Mouse (Mus musculus): ENCODE measurements around the gene Nfe2l1. TPM values are rescaled to one million over a fixed set of nuclear protein-coding genes. Genes with fewer than 3 reads are reported as not detected.

Nfe2l1 gene
- polyA plus RNA-seq, 1 experiment from 2014 or later, result 64.8 TPM

DNA sequence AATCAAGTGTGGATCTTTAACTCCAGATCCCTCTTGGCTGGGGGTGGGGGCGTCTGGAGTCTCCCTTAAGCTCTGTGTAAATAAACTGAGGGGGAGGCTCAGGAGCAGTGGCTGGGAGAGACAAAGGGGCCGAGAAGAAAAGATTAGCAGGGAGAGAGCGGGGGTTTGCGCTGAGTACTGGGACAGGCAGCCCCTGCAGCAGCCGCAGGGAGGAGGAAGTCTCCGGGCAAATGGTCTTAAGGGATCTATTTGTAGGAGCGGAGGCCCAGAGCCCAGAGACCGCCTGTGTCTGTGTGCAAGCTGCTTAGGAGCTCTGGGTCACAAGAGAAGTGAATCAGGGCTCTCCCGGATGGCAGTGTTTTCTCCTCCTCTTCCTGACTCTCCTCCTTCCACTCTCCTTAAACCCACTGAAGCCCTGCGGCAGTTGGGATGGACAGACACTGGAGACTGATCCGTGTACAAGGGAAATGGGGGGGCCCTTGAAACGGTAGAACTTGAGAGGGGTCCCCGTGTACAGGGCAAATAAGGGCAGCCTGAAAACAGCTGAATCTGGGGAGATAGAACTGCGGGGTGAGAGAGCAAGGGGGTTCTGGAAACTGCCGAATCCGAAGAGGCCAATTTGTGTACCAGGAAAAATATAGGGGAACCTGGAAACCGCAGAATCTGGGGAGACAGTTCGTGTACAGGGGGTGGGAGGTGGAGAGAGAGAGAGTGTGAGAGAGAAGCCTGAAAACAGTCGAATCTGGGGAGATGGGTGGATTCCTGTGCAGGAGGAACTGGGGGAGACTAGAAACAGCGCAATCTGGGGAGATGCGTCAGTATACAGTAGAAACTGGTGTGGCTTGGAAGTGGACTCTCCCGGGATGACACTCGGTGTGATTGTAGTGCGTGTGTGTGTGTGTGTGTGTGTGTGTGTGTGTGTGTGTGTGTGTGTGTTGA lies 42.9 kb upstream of the Nfe2l1 start:
- WGBS, result 3% methylated on average over 22 of the region's 24 CpGs
- Histone ChIP-seq H3K4me2 (ENCODE audit: low read length) (peak overlapping the region; percentile 27), H3K4me3 (replicated peaks; ENCODE audit: low read length) (no peak overlapping the region), H3K27ac (ENCODE audit: low read length) (peak overlapping the region; percentile 89), H3K27me3 (replicated peaks; ENCODE audit: control insufficient read depth, insufficient read depth, low read length) (no peaks in the 10 kb centered on the region), H3K36me3 (ENCODE audit: control insufficient read depth, insufficient read depth) (no peaks in the 10 kb centered on the region), H3K9ac (replicated peaks; ENCODE audit: low read depth, low read length) (peak overlapping the region; percentile 47), H3K9me3 (ENCODE audit: control insufficient read depth, low read length) (no peaks in the 10 kb centered on the region), H3K4me1 (replicated peaks; ENCODE audit: control insufficient read depth, insufficient read depth, low read length) (peaks cover 48% of the 10 kb centered on the region)
- ATAC-seq, result 0 out of 2 replicates have a peak, but pooled peaks have one; percentile 11

DNA sequence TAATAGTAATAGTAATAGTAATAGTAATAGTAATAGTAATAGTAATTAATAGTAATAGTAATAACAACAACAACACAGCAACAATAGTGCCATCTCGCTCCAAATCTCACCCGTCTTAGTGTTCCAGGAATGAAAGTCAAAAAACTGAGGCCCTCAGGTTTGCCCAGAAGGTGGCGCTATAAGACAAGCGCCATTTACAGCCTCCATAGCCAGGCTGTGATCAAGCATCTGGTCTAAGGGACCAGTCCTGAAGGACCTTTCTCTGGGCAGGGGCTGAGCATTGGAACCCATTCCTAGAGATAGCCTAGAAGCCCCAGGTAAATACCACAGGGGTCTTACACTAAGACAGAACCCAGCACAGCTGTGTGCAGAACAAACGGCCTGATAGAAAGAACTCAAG lies 37.4 kb upstream of the Nfe2l1 start:
- no peak overlapping the region for H3K9ac ChIP-seq (replicated peaks; ENCODE audit: low read depth, low read length)
- 8% methylated on average over 5 of the region's 5 CpGs for WGBS
- H3K4me3 ChIP-seq (replicated peaks; ENCODE audit: low read length), result no peak overlapping the region
- H3K9me3 ChIP-seq (ENCODE audit: control insufficient read depth, low read length), result no peaks in the 10 kb centered on the region
- ATAC-seq, result peak; percentile 66
- no peak overlapping the region for H3K27ac ChIP-seq (ENCODE audit: low read length)
- H3K36me3 ChIP-seq (ENCODE audit: control insufficient read depth, insufficient read depth), result no peaks in the 10 kb centered on the region
- H3K27me3 ChIP-seq (replicated peaks; ENCODE audit: control insufficient read depth, insufficient read depth, low read length), result no peaks in the 10 kb centered on the region
- H3K4me2 ChIP-seq (ENCODE audit: low read length), result no peak overlapping the region
- H3K4me1 ChIP-seq (replicated peaks; ENCODE audit: control insufficient read depth, insufficient read depth, low read length), result peaks cover 23% of the 10 kb centered on the region

DNA sequence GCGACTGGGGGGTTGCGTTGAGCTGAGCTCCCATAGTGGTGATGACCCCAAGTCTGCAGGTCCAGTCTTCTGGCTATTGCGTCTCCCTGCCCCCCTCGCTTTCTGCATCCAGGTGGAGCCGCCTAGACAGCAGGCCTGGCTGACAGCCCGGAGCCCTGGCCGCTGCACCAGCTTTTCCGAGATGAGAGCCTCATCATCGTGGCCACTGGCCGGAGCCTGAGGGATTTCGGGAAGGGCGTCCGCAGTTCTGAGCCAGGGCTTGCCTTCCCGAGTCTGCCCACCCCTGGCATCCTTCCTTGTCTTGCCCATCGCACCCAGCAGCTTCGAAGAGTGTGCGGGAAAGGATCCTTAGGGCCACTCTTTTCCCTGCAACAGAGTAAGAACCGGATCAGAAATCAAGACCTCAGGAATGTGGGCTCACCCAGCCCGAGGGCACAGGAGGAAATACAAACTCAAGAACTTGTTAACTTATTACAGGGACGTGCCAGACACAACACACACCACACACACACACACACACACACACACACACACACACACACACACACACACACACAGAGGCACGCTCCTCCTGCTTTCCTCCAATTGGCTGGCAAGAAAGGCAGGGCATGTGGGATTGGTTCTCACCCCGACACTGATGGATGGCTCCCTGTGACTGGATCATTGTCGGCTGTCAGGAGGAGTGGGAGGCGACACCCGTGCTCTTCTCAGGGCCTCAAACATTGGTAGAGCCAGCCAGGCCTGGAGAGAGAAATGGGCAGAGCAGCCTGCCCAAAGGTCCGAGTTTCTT lies 33.6 kb upstream of the Nfe2l1 start:
- Histone ChIP-seq H3K9me3 (ENCODE audit: control insufficient read depth, low read length) (no peaks in the 10 kb centered on the region), H3K4me1 (replicated peaks; ENCODE audit: control insufficient read depth, insufficient read depth, low read length) (peaks cover 38% of the 10 kb centered on the region), H3K36me3 (ENCODE audit: control insufficient read depth, insufficient read depth) (no peaks in the 10 kb centered on the region), H3K4me3 (replicated peaks; ENCODE audit: low read length) (peak overlapping the region; percentile 17), H3K9ac (replicated peaks; ENCODE audit: low read depth, low read length) (peak overlapping the region; percentile 41; the same call in 1 of the 2 replicates), H3K4me2 (ENCODE audit: low read length) (peak overlapping the region; percentile 46), H3K27me3 (replicated peaks; ENCODE audit: control insufficient read depth, insufficient read depth, low read length) (no peaks in the 10 kb centered on the region), H3K27ac (ENCODE audit: low read length) (no peak overlapping the region)
- ATAC-seq, result peak; percentile 34; the same call in 1 of the 2 replicates
- WGBS, result 11% methylated on average over 26 of the region's 26 CpGs

DNA sequence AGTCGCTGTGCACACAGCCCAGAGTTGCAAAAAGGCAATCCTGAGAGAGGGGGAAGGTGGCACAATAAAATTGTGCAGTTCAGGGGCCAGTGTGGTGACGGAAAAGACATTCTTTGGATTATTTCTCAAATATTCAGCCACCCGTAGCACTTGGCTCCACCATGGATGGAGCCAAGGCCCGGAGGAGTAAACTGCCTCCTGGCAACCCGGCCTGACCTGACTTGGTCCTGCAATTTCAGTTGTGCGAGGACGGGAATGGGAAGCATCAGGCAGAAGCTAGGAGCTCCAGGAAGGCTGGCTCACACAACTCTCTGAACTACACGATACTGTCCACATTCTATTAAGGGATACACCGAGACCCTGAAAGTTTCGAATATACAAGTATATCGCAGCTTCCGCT lies 32.8 kb upstream of the Nfe2l1 start:
- 53% methylated on average over 12 of the region's 12 CpGs for WGBS
- no peak overlapping the region for H3K9ac ChIP-seq (replicated peaks; ENCODE audit: low read depth, low read length)
- ATAC-seq, result no peak
- no peak overlapping the region for H3K27ac ChIP-seq (ENCODE audit: low read length)
- no peaks in the 10 kb centered on the region for H3K27me3 ChIP-seq (replicated peaks; ENCODE audit: control insufficient read depth, insufficient read depth, low read length)
- H3K4me2 ChIP-seq (ENCODE audit: low read length), result peak overlapping the region; percentile 95
- no peak overlapping the region for H3K4me3 ChIP-seq (replicated peaks; ENCODE audit: low read length)
- H3K4me1 ChIP-seq (replicated peaks; ENCODE audit: control insufficient read depth, insufficient read depth, low read length), result peaks cover 38% of the 10 kb centered on the region
- H3K9me3 ChIP-seq (ENCODE audit: control insufficient read depth, low read length), result no peaks in the 10 kb centered on the region
- H3K36me3 ChIP-seq (ENCODE audit: control insufficient read depth, insufficient read depth), result no peaks in the 10 kb centered on the region

DNA sequence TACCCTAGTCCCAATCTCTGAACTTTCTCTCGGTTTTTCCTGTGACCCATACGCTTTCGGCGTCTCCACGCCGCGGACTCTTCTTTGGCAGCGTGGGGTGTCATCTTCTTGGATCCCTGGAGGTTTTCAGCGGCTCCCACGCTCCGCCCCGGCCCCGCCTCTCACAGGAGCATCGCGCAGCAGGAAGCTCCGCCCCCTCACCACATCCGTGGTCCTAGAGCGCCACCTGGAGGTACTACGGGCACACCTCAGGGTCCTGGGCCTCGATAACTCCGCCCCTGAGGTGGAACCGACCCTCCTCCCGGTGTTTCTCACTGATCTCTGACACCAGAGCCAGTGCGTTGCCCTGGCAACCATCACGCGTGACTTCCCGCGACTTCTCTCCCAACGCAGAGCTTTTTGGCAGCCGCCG lies 32.1 kb upstream of the Nfe2l1 start:
- Histone ChIP-seq H3K27ac (ENCODE audit: low read length) (no peak overlapping the region), H3K9me3 (ENCODE audit: control insufficient read depth, low read length) (no peaks in the 10 kb centered on the region), H3K9ac (replicated peaks; ENCODE audit: low read depth, low read length) (peak overlapping the region; percentile 54), H3K27me3 (replicated peaks; ENCODE audit: control insufficient read depth, insufficient read depth, low read length) (no peaks in the 10 kb centered on the region), H3K4me2 (ENCODE audit: low read length) (peak overlapping the region; percentile 95), H3K4me1 (replicated peaks; ENCODE audit: control insufficient read depth, insufficient read depth, low read length) (peaks cover 36% of the 10 kb centered on the region), H3K4me3 (replicated peaks; ENCODE audit: low read length) (peak overlapping the region; percentile 54), H3K36me3 (ENCODE audit: control insufficient read depth, insufficient read depth) (no peaks in the 10 kb centered on the region)
- under 1% methylated on average over 31 of the region's 31 CpGs for WGBS
- ATAC-seq, result peak; percentile 92

DNA sequence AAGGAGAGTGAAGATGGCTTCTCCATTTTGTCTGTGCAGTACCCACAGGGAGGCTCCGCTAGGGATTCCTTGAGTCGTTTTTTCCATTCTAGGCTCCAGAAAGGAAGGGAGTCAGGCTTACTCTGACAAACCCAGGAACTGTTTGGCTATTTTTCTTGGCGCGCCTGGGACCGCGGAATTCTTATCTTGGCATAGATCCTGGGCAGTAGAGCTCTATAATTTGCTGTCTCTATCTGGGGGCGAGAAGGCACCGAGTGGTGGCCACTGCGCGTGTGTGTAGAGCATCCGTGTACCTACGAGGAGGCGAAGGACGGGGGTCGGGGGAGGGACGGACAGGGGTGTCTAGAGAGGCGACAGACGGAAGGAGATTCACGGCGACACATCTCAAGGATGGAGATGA lies 31.7 kb upstream of the Nfe2l1 start:
- Histone ChIP-seq H3K9me3 (ENCODE audit: control insufficient read depth, low read length) (no peaks in the 10 kb centered on the region), H3K27ac (ENCODE audit: low read length) (no peak overlapping the region), H3K4me1 (replicated peaks; ENCODE audit: control insufficient read depth, insufficient read depth, low read length) (peaks cover 36% of the 10 kb centered on the region), H3K4me3 (replicated peaks; ENCODE audit: low read length) (peak overlapping the region; percentile 54), H3K9ac (replicated peaks; ENCODE audit: low read depth, low read length) (peak overlapping the region; percentile 54), H3K36me3 (ENCODE audit: control insufficient read depth, insufficient read depth) (no peaks in the 10 kb centered on the region), H3K27me3 (replicated peaks; ENCODE audit: control insufficient read depth, insufficient read depth, low read length) (no peaks in the 10 kb centered on the region), H3K4me2 (ENCODE audit: low read length) (peak overlapping the region; percentile 95)
- 1% methylated on average over 19 of the region's 20 CpGs for WGBS
- no peak for ATAC-seq

DNA sequence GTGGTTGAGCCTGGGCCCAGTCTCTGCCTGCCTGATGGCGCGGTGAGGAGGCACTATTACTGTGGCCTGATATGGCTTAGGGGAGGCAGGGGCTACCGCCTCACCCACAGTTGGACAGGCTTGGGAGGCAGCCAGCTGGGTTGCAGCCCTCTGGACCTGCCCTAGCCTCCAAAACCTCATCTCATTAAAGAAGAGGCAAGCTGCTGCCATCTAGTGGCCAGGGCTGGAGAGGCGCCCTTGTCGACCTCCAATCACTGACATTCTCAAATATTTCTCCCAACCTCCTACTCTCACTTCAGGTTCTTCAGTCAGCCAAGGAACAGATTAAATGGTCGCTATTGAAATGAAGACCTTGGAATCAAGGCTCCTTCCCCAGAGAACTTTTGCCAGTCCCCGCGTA lies 30.8 kb upstream of the Nfe2l1 start:
- H3K27me3 ChIP-seq (replicated peaks; ENCODE audit: control insufficient read depth, insufficient read depth, low read length), result no peaks in the 10 kb centered on the region
- H3K36me3 ChIP-seq (ENCODE audit: control insufficient read depth, insufficient read depth), result no peaks in the 10 kb centered on the region
- H3K4me2 ChIP-seq (ENCODE audit: low read length), result no peak overlapping the region
- H3K9ac ChIP-seq (replicated peaks; ENCODE audit: low read depth, low read length), result no peak overlapping the region
- no peak overlapping the region for H3K27ac ChIP-seq (ENCODE audit: low read length)
- no peaks in the 10 kb centered on the region for H3K9me3 ChIP-seq (ENCODE audit: control insufficient read depth, low read length)
- H3K4me1 ChIP-seq (replicated peaks; ENCODE audit: control insufficient read depth, insufficient read depth, low read length), result peaks cover 36% of the 10 kb centered on the region
- no peak overlapping the region for H3K4me3 ChIP-seq (replicated peaks; ENCODE audit: low read length)
- no peak for ATAC-seq
- WGBS, result 7% methylated on average over 8 of the region's 8 CpGs

DNA sequence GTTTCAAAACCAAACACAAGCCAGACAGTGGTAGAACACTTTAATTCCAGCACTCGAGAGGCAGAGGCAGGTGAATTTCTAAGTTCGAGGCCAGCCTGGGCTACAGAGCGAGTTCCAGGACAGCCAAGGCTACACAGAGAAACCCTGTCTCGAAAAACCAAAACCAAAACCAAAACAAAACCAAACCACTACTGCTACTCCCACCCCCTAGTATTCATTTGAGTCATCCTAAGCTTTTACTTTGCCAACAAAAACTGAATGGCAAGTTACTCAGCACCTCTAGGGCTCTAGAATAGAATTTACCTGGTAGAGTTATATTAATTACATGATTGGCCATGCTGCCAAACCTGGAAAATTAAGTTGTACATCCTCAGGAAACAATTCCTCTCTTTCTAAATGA lies 29.9 kb upstream of the Nfe2l1 start:
- no peak overlapping the region for H3K9ac ChIP-seq (replicated peaks; ENCODE audit: low read depth, low read length)
- no peak for ATAC-seq
- WGBS, result 91% methylated on average over 4 of the region's 4 CpGs
- H3K4me3 ChIP-seq (replicated peaks; ENCODE audit: low read length), result no peak overlapping the region
- H3K9me3 ChIP-seq (ENCODE audit: control insufficient read depth, low read length), result no peaks in the 10 kb centered on the region
- H3K27ac ChIP-seq (ENCODE audit: low read length), result no peak overlapping the region
- no peaks in the 10 kb centered on the region for H3K27me3 ChIP-seq (replicated peaks; ENCODE audit: control insufficient read depth, insufficient read depth, low read length)
- peaks cover 36% of the 10 kb centered on the region for H3K4me1 ChIP-seq (replicated peaks; ENCODE audit: control insufficient read depth, insufficient read depth, low read length)
- H3K36me3 ChIP-seq (ENCODE audit: control insufficient read depth, insufficient read depth), result no peaks in the 10 kb centered on the region
- no peak overlapping the region for H3K4me2 ChIP-seq (ENCODE audit: low read length)

DNA sequence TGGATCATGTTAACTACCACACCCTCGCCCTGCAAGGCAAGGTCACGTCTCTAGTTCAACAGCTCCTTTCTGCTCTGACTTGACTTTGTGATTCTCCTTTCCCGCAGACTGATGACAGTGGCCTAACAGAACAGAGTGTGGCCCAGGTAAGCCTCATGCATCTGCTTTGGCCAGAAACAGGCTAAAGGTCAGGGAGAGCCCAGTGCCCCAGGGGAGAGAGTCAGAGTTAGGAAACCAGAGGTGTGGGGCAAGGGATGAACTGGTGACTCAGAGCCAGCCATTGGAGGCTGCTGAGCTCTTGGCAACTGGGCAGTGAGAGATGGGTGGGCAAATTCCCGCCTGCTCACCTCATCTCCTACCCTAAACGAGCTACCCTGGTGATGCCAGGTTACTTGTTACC lies 27.7 kb upstream of the Nfe2l1 start:
- H3K27me3 ChIP-seq (replicated peaks; ENCODE audit: control insufficient read depth, insufficient read depth, low read length), result no peaks in the 10 kb centered on the region
- H3K9ac ChIP-seq (replicated peaks; ENCODE audit: low read depth, low read length), result no peak overlapping the region
- H3K27ac ChIP-seq (ENCODE audit: low read length), result no peak overlapping the region
- ATAC-seq, result no peak
- 80% methylated on average over 5 of the region's 5 CpGs for WGBS
- no peaks in the 10 kb centered on the region for H3K9me3 ChIP-seq (ENCODE audit: control insufficient read depth, low read length)
- H3K36me3 ChIP-seq (ENCODE audit: control insufficient read depth, insufficient read depth), result no peaks in the 10 kb centered on the region
- H3K4me1 ChIP-seq (replicated peaks; ENCODE audit: control insufficient read depth, insufficient read depth, low read length), result peaks cover 18% of the 10 kb centered on the region
- no peak overlapping the region for H3K4me3 ChIP-seq (replicated peaks; ENCODE audit: low read length)
- H3K4me2 ChIP-seq (ENCODE audit: low read length), result no peak overlapping the region

Measured in forebrain, embryonic 16.5 days (tissue).